Mouse (Mus musculus) Muller cell, postnatal 12 days (primary cell): Measurements from ENCODE around the gene Dynlrb2.

Experiments used
- DNase-seq: peaks from one replicate; pipeline ENCODE4 v3.0.0-alpha.2; 2015; ENCODE audit errors: inconsistent ontology term

Dynlrb2 gene

DNA sequence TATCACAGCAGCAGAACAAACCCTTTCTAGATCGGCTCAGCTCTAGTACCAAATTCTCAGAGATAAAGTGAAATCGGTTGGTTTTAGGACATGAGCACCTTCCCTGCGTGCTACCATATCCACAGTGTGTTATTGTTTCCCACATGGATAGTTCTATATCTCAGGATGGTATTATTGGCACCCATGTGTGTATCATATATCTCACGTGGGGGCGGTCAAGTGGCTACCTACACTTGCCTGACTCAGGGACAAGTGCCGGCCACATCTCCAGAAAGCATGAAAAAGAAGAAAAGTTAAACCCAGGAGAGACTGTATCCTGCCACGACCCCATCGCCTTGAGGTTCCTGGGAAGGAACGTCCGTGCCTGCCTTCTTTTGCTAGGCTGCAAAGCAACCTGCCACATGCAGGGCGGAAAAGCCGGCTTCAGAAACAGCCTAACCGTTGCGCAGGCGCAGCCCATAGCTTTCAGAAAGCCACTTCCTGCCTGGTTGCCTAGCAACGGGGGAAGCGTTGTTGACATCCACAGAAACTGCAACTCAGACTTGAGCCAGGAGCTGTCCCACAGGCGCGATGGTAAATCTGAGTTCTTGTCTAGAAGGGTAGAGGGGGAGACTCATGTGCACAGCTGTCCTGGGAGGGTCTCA lies at the start of gene Dynlrb2:
Gene Dynlrb2, plus strand, starts transcription at position 498 of the 644 bp plus-strand sequence.
- DNase-seq: peak; percentile 89

DNA sequence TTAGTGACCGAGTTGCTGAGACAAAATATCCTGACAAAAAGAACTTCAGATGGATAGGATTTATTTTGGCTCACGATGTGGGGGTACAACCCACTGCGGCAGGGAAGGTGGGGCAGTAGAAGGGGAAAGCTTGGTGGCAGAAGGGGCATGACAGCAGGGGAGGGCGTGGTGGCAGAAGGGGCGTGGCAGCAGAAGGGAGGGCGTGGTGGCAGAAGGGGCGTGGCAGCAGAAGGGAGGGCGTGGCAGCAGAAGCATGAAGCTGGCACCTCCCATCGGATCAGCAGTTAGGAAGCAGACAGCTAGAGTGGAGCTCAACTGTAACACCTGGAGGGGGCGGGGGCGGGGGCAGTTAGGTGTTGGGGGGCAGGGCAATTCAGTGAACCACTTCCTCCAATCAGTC lies 46.2 kb upstream of the Dynlrb2 start:
- DNase-seq: no peak

DNA sequence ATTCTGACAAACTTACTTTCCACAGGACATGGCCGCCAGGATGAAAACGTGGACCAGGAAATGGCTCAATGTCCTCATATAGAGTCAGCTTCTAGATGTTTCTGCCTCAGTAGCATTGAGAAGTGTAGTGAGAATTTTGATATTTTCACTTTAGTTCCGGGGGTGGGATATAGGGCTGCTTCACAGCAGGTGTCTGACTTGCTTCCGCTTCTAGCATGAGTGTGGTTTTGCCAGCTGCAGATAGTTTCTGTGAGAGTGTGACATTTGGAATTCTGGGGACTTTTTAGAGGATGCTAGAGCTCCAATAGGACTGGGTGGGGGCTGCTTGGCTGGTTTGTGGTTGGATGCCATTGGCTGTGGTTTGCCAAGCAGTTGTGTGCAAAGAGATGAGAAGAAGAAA lies 43.3 kb upstream of the Dynlrb2 start:
- peak; percentile 12 for DNase-seq

DNA sequence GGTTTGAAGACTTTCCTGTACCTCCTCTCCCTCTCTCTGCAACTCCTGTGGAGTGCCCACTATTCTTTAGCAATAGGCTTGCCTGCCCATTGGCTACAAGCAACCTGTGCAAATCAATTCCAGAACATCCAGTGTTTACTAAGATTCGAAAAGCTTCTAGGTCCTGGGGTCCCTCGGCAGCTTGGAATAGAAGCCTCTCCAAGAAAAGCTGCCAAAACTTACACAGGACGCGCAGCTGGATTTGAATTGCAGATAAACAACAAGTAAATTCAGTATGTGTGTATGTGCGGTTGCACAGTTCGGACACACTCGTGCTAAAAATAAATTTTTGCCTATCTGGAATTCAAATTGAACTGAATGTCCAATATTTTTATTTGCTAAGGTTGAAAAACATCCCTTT lies 38.2 kb upstream of the Dynlrb2 start:
- DNase-seq: no peak

DNA sequence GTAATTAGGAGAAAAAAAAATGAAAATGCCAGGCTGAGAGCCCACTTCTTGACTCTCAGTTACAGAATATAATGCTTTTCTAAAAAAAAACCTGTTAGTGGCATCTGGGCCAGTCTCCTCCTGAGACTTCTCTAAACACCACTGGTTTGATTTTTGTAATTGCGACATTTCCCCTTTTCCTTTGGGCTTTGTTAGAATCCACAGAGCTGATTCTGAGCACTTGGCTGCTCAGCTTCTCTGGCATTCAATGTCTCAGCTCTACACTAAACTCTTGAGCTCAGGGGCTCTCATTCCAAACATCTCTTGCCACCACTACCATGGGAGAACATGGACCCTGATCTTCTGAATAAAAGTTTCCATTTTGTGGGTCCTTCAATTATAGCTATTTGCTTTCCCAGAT lies 37.7 kb upstream of the Dynlrb2 start:
- DNase-seq: no peak

DNA sequence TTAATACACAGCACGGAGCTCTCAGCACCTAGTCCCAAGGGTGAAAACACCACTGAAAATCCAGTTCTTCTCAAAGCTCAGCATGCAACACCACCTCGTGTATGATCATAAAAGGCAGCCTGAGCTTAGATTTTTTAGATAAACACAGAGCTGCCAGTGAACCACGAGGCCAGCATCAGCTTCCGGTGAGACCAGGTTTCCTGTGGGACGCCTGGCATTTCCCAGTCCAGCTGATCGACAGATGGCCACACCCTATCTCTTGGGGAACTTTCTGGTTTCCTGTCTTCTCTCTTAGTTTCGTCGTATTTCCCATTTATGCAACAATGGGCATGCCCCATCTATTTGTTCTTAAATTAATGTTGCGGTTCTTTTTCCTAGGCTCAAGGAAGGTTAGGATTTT lies 26.8 kb upstream of the Dynlrb2 start:
- no peak for DNase-seq

DNA sequence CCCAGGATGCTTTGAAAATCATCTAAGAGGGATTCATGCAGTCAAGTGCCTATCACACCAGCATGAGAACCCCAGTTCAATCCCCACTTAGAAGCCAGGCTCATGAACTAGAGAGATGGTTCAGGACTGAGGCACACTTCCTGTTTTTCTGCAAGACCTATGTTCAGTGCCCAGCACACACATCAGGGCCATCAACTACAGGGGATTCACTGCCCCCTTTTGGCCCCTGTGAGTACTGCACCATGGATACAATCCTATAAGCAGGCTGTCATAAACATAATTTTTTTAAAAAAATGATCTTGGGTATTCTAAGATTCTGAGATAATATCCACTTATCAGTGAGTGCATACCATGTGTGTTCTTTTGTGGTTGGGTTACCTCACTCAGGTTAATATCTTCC lies 26.1 kb upstream of the Dynlrb2 start:
- DNase-seq: no peak

DNA sequence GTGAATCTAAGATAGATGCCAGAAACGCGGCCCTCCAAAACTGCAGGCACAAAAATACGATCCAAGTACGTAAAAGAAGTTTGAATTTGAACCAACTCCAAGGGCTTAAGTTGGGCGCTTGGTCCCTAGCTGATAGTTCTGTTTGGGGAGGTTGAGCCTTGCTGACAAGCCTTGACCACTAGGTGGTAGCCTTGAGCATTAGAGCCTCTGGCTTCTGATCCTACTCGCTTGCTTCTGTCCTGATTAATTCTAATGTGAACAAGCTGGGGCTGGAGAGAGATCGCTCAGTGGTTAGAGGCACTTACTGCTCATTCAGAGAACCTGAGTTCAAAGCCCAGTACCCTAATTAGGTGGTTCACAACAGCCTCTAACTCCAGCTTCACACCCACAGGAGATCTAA lies 23.9 kb upstream of the Dynlrb2 start:
- DNase-seq: peak; percentile 32

DNA sequence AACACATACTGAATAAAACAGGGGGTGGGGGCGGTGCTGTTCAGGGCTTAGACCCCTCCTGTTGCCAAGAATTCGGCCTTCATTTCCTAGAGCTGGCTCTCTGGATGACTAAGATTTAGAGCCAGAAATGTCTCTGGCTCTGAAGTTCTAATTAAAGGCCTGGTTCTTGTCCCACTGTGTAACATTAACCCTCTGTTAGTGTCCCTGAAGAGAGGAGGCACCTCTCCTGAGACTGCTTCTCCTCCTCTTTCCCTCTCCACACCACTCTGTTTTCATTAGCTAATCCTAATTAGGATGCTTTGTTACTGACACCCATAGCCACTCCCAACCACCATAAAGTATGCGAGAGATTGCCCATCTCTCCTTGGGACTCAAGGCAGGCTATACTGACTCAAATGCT lies 22.0 kb upstream of the Dynlrb2 start:
- no peak for DNase-seq

DNA sequence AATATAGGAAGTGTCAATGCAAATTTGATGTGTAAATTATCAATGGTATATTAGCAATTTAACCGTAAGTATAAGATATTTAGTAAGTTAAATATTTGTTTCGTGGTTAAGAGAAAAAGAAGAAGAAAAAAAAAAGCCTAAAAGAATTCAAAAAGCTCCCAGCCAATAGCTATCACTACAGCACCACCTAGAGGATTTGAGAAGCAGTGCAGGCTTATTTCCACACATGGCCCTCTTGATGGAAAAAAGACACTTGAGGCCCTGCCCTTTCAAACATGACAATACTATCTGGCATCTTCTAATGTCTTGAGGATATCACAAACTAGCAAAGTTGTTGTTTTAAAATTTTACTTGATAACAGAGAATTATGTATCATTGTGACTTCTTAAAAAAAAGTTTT lies 20.7 kb upstream of the Dynlrb2 start:
- DNase-seq: peak; percentile 18

DNA sequence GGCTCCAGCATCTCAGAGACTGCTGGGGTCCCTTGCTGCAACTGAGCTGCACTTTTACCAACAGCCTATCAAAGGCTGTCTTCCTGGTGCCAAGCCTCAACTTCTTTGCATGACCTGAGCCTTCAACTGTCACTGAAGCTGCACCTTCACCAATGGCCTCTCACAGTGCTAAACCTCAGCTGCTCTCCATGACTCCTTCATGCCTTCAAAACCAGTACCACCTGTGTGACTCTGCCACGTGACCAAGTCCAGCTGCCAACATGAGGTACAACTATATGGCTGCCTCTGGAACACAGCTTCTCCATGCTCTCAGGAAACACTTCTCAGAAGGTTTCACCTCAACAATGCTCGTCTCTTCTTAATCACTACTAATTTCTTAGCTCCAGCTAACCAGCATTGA lies 16.2 kb upstream of the Dynlrb2 start:
- no peak for DNase-seq

DNA sequence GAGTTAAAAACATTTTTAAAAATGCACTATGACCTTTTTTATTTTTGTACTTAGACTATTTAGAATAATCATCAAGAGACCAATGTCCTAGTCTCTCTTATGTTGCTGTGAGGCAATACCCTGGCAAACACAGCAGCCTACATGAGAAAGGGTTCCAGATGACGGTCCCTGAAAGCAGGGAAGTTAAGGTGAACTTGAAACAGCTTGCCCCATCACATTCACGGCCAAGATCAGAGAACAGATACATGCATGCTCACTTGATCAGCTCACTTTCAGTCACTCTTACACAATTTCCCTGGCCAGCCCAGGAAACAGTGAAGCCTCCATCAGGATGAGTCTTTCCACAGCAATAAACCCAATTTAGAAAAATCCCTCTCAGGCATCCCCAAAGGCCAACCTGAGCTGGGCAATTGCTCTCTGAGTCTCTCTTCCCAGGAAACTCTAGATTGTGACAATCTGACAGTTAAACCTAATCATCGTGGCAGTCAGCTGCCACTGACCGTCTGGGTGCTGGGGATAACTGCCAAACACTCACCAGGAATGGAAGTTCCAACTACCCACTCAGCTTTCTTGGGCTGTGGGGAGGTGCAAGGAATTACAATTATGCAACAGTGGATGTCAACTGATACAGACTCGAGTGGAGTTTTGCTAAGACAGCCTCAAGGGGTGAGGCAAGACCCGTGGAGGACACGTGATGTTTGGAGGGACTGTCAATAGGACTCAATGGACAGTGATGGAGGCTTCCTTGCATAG lies 4.5 kb upstream of the Dynlrb2 start:
- no peak for DNase-seq

DNA sequence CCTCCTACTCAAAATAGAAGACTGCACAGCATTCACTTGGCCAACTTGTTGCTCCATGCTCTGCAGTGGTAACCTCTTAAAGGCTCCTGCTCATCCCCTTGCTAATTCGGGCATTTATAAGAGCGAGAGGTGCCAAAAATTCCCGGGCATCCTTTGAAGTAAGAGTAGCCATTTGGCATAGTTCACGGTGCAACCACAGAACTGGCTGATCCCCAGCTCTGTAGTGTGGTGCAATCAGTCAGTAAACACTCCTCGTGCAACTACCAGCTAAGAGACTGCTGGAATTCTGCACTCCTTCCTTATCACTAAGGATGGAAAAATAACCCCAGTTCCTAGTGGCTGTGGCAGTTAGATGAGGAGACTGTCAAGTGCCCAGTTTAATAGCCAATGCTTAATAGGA lies 3.9 kb downstream of the Dynlrb2 start:
- peak; percentile 67 for DNase-seq

DNA sequence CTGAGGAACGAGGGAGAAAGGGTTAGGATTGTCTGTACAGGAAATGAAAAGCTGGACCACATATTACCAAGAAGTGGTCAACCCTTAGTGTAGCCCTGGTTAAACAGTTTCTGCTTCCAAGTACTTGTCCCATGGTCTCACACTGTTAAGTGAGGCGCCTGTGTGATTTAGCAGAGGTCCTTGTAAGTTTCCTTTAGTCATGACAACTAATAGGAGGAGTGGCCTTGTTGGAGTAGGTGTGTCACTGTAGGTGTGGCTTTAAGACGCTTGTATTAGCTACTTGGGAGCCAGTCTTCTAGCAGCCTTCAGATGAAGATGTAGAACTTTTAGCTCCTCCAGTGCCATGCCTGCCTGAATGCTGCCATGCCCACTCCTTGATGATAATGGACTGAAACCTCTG lies 4.5 kb downstream of the Dynlrb2 start:
- no peak for DNase-seq

DNA sequence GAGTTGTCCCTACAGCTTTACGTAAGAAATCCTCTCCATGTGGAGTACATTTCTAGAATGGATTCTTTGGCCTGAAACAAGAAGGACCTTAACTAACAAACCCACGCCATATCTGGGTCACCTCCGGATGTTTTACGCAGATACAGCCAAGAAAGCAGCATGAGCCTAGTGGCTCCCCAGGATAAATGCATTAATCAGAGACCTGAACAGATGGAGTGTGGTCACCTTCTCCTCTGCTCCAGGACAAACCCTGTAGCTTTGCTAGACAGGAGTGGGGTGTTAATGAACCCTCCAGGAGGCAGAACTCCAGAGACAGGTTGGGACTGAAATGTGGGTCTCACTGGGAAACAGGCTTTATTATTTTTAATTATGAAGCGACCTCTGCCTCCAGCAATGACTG lies 14.9 kb downstream of the Dynlrb2 start:
- DNase-seq: no peak

DNA sequence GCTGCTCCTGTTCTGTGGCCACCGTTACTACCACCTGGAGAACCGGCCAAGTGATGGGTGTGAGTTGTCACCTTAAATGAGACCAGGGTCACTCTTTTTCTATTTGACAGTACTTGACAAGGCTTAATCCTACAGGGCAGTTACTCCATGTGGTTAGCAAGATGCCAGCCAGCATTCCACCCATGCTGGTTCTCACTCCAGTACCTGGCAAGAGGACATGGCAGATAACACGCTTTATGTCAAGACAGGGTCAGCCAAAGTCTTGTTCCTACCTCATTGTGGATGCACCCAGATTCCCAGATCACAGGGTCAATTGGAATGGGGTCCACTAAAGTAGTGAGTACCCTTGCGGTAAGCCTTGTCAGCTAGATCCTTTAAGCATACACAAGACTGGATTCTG lies 16.4 kb downstream of the Dynlrb2 start:
- no peak for DNase-seq

DNA sequence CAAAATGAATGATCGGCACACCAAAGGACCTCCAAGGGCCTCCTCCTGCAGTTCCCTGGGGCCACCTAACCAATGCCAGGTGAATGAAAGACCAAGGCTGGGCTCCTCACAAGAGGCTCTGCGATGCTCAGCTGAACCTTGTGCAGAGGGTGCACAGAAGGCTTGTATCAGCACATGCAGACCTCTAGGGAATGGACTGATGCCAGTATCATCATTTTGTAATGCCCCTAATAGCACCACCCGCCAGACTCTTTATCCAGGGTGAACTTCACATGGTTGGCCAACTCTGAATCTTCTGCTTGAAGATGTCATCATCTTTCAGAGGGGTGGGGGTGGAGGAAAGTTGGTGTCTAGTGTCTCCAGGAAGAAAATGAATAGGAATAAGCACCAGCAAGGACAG lies 16.9 kb downstream of the Dynlrb2 start:
- no peak for DNase-seq

DNA sequence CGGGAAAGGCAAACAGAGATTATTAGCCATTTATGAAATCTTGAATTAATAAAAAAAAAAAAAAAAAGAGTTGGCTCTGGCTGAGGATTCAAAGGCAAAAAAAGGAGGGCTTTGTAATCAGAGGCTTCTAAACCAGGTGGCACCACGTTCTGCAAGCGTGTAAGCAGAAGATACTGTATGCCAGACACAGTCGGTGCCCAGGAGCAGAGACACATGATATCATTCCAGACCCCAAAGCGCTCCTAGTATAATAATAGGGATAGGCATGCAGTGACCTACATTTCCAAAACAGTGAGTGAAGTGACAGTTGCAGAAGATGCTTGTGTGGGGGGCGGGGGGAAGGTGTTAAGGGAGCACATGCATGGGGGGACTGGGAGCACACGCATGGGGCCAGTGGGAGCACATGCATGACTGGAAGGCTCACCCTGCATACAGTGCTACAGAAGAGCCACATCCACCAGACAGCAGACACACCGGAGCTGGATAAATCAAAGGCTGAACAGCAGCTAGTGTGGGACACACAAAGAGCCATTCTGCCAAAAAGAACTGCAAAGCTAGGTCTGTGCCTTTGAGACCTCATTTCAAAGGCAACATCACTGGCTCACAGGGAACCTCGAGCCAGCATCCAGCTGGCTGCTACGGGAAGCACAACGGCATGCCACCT lies 17.5 kb downstream of the Dynlrb2 start:
- DNase-seq: peak; percentile 38

DNA sequence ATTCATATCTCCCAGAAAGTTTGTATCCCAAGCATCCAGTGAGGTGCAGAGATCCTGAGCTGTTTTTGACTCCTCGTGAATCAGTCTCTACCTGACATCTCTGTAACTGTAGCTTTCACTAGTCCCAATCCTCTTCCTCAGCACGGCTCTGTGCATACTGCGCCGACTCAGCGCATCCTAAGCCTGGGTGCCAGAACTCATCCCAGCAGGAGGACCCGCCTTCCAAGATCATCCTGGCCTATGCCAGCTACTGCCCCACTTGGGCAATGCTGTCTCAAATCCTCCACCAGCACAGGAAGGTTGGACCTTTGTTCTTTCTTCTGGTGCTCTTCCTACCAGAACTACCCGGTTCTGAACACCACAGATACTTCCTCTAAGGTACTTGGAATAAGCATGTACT lies 20.1 kb downstream of the Dynlrb2 start:
- DNase-seq: no peak

DNA sequence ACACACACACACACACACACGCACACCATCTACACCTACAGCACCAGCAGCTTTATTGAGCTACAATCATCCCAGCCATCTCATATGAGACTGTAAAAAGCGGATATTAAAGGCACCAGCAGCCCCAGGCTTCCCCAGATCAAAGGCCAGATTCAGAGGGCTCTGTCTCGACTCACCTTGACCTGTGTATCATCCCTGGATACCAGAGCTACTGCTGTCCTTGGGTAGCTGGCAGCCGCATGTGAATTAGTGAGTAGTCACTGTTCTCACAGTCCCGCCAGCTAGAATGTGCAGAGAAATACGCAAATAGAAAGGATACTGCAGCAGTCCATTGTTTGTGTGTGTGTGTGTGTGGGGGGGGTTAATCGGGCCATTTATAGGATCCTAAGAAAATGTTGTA lies 24.0 kb downstream of the Dynlrb2 start:
- DNase-seq: no peak

DNA sequence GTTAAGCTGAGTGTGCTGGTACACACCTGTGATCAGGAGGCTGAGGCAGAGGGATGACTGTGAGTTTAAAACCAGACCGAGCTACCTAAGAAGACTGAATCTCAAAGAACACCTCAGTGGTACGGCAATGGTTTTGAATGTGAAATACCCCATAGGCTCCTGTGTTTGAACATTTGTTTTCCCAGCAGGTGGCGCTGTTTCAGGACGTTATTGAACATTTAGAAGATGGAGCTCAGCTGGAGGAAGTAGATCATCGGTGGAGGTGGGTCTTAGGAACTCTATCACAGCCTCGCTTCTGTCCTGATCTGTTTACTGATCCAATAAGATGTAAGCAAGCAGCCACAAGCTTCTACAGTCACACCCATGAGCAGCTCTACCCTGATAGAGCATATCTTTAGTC lies 28.3 kb downstream of the Dynlrb2 start:
- no peak for DNase-seq

DNA sequence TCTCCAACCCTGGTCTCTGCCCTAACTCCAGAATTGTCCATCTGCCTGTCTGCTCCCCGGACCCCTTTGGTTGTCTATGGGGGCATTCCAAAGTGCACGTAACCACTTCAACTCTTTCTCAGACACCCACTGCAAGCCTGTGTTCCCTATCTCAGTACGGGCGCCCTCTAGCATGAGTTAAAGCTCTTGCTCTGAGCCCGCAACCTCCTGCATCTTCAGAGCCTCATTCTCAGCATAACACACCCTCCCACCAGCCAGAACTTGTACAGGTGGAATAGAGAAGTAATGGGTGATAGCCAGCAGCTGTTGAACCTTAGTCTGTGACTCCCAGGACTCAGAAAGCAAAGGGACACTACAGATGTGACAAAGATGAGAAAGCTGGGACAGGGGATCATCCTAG lies 32.0 kb downstream of the Dynlrb2 start:
- DNase-seq: no peak

DNA sequence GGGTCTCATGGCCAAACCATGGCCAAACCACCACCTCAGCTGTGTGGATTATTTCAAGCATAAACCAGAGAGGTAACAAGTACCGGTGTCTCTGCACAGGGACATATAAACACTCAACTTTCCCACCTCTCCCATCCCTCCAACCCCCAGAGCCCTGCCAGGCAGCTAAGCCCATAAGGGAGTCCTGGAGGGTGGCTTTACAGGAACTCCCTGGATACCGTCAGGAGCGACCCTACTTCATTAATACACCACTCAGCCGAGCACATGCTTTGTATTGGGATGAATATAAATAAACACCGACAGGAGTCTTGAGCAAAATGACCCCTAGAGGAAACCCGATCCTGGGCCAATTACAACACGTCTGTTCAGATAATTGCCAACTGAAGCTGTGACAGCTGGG lies 34.0 kb downstream of the Dynlrb2 start:
- DNase-seq: no peak
